Mouse (Mus musculus) lung, adult 18-20 months (tissue): Measurements from ENCODE around the gene Map3k7.

Experiments
- DNase-seq, 2 experiments: peaks; one replicate each; pipeline ENCODE4 v3.0.0; 2022; ENCODE audit warnings: mixed read lengths in 2 of 2

Gene Map3k7

GRCm38 (mm10) chr4:32063291-32063690 is 99.4 kb downstream of the Map3k7 start:
- DNase-seq, result no peak
